Mouse (Mus musculus): ENCODE measurements around the gene Fzd2. TPM values are rescaled to one million over a fixed set of nuclear protein-coding genes. Genes with fewer than 3 reads are reported as not detected.

The Fzd2 gene
- total RNA-seq (2012; rRNA removed) = 26.4 and 27.9 TPM in 2 replicates

DNA sequence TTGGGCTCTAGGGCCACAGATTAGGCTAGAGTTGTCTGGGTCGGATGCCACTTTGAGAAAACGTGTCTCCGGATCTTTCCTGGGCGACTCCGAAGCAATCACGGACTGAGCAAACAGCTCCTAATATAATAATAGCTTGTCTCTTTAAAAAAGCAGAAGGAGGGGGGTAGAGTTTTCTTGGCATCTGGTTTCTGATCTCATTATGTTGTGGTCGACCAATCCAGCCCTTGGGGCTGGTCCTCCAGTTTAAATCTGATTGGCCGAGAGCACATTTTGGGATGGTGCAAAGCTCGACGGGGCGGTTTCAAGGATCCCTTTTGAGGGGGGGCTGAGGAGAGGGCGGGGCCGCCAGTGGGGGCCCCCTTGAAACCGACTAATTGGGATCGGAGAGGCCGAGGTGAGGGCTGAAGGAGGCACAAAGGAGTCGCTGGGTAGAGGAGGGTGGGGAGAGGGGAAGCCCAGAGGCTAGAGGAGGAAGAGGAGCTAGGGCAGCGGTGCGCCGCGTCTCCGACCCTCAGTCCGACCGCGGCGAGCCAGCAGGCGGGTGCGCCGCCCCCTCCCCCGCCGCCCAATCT, at the start of gene Fzd2:
Gene Fzd2, plus strand, starts transcription at position 387 of the 575 bp plus-strand sequence.
- TF ChIP-seq HCFC1 (IDR thresholded peaks at IDR 0.05; ENCODE audit: borderline replicate concordance, insufficient read depth, low read length) (no peak), ZNF384 (IDR thresholded peaks at IDR 0.05; ENCODE audit: low read depth, low read length) (no peak), MAFK (IDR thresholded peaks at IDR 0.05; ENCODE audit: insufficient read depth, low read depth, low read length) (no peak), ZC3H11A (IDR thresholded peaks at IDR 0.05; ENCODE audit: borderline replicate concordance, low read depth, low read length) (no peak), CHD2 (IDR thresholded peaks at IDR 0.05; ENCODE audit: low read depth, low read length) (no peak)
- in situ Hi-C loops (cut with MboI; ENCODE audit: low sequenced_read_pairs in 2 of 2, unreplicated experiment in 2 of 2) = no loop called here
- Histone ChIP-seq H3K4me3 (ENCODE audit: insufficient read depth in 1 of 2, low read depth in 1 of 2, low read length in 2 of 2, poor library complexity in 1 of 2, severe bottlenecking in 1 of 2) (peak within 1 kb of the TSS; percentile 70 to 75), H3K4me1 (ENCODE audit: control insufficient read depth in 2 of 2, insufficient read depth in 2 of 2, low read length in 2 of 2, poor library complexity in 1 of 2) (no peaks in the 10 kb centered on the region; a peak in 1 of 4 replicates), H3K9ac (ENCODE audit: insufficient read depth, low read depth, low read length, poor library complexity, severe bottlenecking) (peak within 1 kb of the TSS; percentile 57), H3K27ac (ENCODE audit: insufficient read depth, low read depth, low read length, poor library complexity, severe bottlenecking) (peak within 1 kb of the TSS; percentile 66; the same call in 1 of the 2 replicates), H3K9me3 (ENCODE audit: control insufficient read depth, insufficient read depth, low read depth, low read length) (no peaks in the 10 kb centered on the region), H3K36me3 (ENCODE audit: control insufficient read depth, insufficient read depth, low read length, poor library complexity, severe bottlenecking) (no peaks in the 10 kb centered on the region)
- no peak for DNase-seq (ENCODE audit: low read depth, low spot score)

DNA sequence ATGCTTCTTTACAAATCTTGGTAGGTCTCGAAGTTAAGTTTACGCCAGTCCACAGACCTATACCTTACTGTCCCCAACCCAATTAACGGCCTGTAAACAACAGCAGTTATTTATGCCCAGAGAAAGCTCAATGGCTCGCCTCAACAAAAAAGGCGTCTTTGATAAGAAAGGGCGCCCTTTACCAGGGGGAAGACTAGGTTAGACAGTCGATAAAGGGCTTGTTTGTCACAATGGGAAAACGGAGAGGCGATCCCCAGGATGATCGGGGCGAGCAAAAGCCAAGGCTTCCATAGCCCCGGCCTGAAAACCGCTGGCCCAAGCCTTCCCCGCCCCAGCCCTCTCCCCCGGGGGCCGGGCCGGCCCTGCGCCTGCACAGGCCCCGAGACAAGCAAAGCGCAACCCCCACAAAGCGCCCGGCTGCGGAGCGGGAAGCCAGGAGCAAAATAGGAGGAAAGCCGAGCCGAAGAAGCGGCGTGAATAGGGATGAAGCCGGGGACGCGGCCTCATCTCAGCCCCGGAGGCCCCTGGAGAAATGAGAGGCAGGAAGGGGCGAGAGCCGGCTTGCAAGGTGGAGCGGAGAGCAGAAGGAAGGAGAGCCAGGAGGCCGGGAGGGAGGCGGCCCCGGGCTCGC, 48.7 kb upstream of the Fzd2 start:
- peak overlapping the region; percentile 69 for H3K27ac ChIP-seq (ENCODE audit: insufficient read depth, low read depth, low read length, poor library complexity, severe bottlenecking)
- in situ Hi-C loops (cut with MboI; ENCODE audit: low sequenced_read_pairs in 2 of 2, unreplicated experiment in 2 of 2) = no loop called here
- H3K4me3 ChIP-seq (ENCODE audit: insufficient read depth in 1 of 2, low read depth in 1 of 2, low read length in 2 of 2, poor library complexity in 1 of 2, severe bottlenecking in 1 of 2) = peak overlapping the region; percentile 84 to 86
- TF ChIP-seq ZNF384 (IDR thresholded peaks at IDR 0.05; ENCODE audit: low read depth, low read length) = no peak
- no peak for TF ChIP-seq CHD2 (IDR thresholded peaks at IDR 0.05; ENCODE audit: low read depth, low read length)
- no peak for TF ChIP-seq HCFC1 (IDR thresholded peaks at IDR 0.05; ENCODE audit: borderline replicate concordance, insufficient read depth, low read length)
- no peak for TF ChIP-seq ZC3H11A (IDR thresholded peaks at IDR 0.05; ENCODE audit: borderline replicate concordance, low read depth, low read length)
- no peak for TF ChIP-seq MAFK (IDR thresholded peaks at IDR 0.05; ENCODE audit: insufficient read depth, low read depth, low read length)
- no peaks in the 10 kb centered on the region for H3K36me3 ChIP-seq (ENCODE audit: control insufficient read depth, insufficient read depth, low read length, poor library complexity, severe bottlenecking)
- DNase-seq (ENCODE audit: low read depth, low spot score) = no peak
- H3K9me3 ChIP-seq (ENCODE audit: control insufficient read depth, insufficient read depth, low read depth, low read length) = no peaks in the 10 kb centered on the region
- H3K9ac ChIP-seq (ENCODE audit: insufficient read depth, low read depth, low read length, poor library complexity, severe bottlenecking) = peak overlapping the region; percentile 93
- peaks cover 0 to 4% of the 10 kb centered on the region in 2 experiments; a peak in 1 of 4 replicates for H3K4me1 ChIP-seq (ENCODE audit: control insufficient read depth in 2 of 2, insufficient read depth in 2 of 2, low read length in 2 of 2, poor library complexity in 1 of 2)

DNA sequence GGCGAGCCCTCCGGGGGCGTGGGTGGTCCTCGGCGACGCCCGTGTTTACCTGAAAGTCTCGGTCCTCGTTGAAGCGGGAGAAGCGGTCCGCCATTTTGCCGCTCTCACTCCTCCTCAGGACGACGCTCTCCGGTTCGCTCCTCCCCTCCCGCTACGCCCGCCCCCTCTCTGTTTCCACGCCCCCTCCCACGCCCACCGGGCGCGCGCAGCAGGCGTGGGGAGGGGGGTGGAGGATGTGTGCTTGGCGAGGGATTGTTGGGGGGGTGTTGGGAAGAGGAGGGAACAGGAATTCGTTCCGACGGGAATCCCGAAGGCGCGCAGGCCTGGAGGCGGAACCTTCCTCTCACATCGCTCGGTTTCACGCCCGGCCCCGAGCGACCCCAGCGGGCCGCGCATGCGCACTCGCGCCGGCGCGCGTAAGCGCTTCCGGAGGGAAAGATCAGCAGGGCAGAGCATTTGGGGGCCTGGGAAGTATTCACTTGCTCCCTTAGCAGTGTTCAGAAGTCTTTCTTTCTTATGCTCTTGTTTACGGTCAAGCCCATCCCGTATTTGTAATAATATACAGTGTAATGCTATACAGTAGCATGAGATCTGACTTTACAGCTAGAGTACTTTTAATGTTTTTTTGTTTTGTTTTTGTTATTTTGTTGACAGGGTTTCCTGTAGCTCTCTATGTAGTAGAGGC, 48.0 kb upstream of the Fzd2 start, which contains the start of gene Gpatch8:
Gene Gpatch8, minus strand, starts transcription at position 362 of the 685 bp plus-strand sequence.
- peaks cover 0 to 4% of the 10 kb centered on the region in 2 experiments; a peak in 1 of 4 replicates for H3K4me1 ChIP-seq (ENCODE audit: control insufficient read depth in 2 of 2, insufficient read depth in 2 of 2, low read length in 2 of 2, poor library complexity in 1 of 2)
- in situ Hi-C loops (cut with MboI; ENCODE audit: low sequenced_read_pairs in 2 of 2, unreplicated experiment in 2 of 2) = no loop called here
- no peaks in the 10 kb centered on the region for H3K9me3 ChIP-seq (ENCODE audit: control insufficient read depth, insufficient read depth, low read depth, low read length)
- peak; percentile 96 for DNase-seq (ENCODE audit: low read depth, low spot score)
- no peaks in the 10 kb centered on the region for H3K36me3 ChIP-seq (ENCODE audit: control insufficient read depth, insufficient read depth, low read length, poor library complexity, severe bottlenecking)
- peak within 1 kb of the TSS; percentile 84 to 86 for H3K4me3 ChIP-seq (ENCODE audit: insufficient read depth in 1 of 2, low read depth in 1 of 2, low read length in 2 of 2, poor library complexity in 1 of 2, severe bottlenecking in 1 of 2)
- TF ChIP-seq HCFC1 (IDR thresholded peaks at IDR 0.05; ENCODE audit: borderline replicate concordance, insufficient read depth, low read length) (peak; percentile 87), CHD2 (IDR thresholded peaks at IDR 0.05; ENCODE audit: low read depth, low read length) (peak; percentile 76), ZNF384 (IDR thresholded peaks at IDR 0.05; ENCODE audit: low read depth, low read length) (no peak), ZC3H11A (IDR thresholded peaks at IDR 0.05; ENCODE audit: borderline replicate concordance, low read depth, low read length) (no peak), MAFK (IDR thresholded peaks at IDR 0.05; ENCODE audit: insufficient read depth, low read depth, low read length) (no peak)
- H3K27ac ChIP-seq (ENCODE audit: insufficient read depth, low read depth, low read length, poor library complexity, severe bottlenecking) = peak within 1 kb of the TSS; percentile 69
- H3K9ac ChIP-seq (ENCODE audit: insufficient read depth, low read depth, low read length, poor library complexity, severe bottlenecking) = peak within 1 kb of the TSS; percentile 93

- DNase-seq (ENCODE audit: low read depth, low spot score) = no peak
- Histone ChIP-seq H3K4me1 (ENCODE audit: control insufficient read depth in 2 of 2, insufficient read depth in 2 of 2, low read length in 2 of 2, poor library complexity in 1 of 2) (peaks cover 0 to 4% of the 10 kb centered on the region in 2 experiments; a peak in 2 of 4 replicates), H3K4me3 (ENCODE audit: insufficient read depth in 1 of 2, low read depth in 1 of 2, low read length in 2 of 2, poor library complexity in 1 of 2, severe bottlenecking in 1 of 2) (peak overlapping the region in 1 of 2 experiments; percentile 81; a peak in 2 of 4 replicates), H3K9ac (ENCODE audit: insufficient read depth, low read depth, low read length, poor library complexity, severe bottlenecking) (no peak overlapping the region), H3K27ac (ENCODE audit: insufficient read depth, low read depth, low read length, poor library complexity, severe bottlenecking) (no peak overlapping the region), H3K9me3 (ENCODE audit: control insufficient read depth, insufficient read depth, low read depth, low read length) (no peaks in the 10 kb centered on the region), H3K36me3 (ENCODE audit: control insufficient read depth, insufficient read depth, low read length, poor library complexity, severe bottlenecking) (no peaks in the 10 kb centered on the region)
- in situ Hi-C loops (cut with MboI; ENCODE audit: low sequenced_read_pairs in 2 of 2, unreplicated experiment in 2 of 2) = no loop called here
- TF ChIP-seq ZNF384 (IDR thresholded peaks at IDR 0.05; ENCODE audit: low read depth, low read length) (no peak), CHD2 (IDR thresholded peaks at IDR 0.05; ENCODE audit: low read depth, low read length) (no peak), ZC3H11A (IDR thresholded peaks at IDR 0.05; ENCODE audit: borderline replicate concordance, low read depth, low read length) (no peak), MAFK (IDR thresholded peaks at IDR 0.05; ENCODE audit: insufficient read depth, low read depth, low read length) (no peak), HCFC1 (IDR thresholded peaks at IDR 0.05; ENCODE audit: borderline replicate concordance, insufficient read depth, low read length) (no peak)
Measured at GRCm38 (mm10) chr11:102556716-102557074, 47.5 kb upstream of the Fzd2 start.

Measured in ES-E14 (cell line).